Mouse (Mus musculus) frontal cortex, adult (tissue): ENCODE data around the gene Gjd3.

Source experiments
- ATAC-seq: cut with Nextera tagmentation; 2 replicates; pipeline ENCODE4 v1.9.2; 2017; ENCODE audit warnings: mild to moderate bottlenecking, moderate library complexity, mixed read lengths; ENCODE audit not compliant: low TSS enrichment

Gjd3 gene

GRCm38 (mm10) chr11:98932293-98933091 is 50.3 kb downstream of the Gjd3 start:
- no peak for ATAC-seq
